Mouse (Mus musculus) brain, adult 2 months (tissue): Measurements from ENCODE around the gene Olfr444.
A peak's percentile ranks its signal among the peaks of the same experiment; 100 is the strongest.

ENCODE experiments used
- DNase-seq: peaks from one replicate; pipeline ENCODE4 v3.0.0; 2011; ENCODE audit warnings: low read depth, low spot score

The Olfr444 gene

DNA sequence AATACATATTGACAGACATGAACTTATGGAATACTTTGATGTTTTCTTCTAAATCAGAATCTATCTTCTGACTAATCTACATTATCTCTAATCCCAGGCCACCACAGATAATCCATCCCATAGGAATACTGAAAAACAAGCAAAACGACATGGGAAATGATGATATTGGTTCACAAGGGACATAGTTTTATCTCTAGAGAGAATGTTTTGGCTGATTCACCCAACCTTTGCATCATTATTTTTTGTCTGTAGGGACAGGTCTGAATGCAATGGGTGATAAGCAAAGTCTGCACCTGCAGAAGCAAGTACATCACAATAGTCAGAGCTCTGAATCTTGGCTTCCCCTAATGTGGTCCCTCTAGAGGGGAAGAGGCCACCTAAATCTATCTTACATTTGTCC is at the start of gene Olfr444:
TSS of gene Olfr444 (plus strand) at position 301 of the 400 bp plus-strand sequence.
- no peak for DNase-seq

DNA sequence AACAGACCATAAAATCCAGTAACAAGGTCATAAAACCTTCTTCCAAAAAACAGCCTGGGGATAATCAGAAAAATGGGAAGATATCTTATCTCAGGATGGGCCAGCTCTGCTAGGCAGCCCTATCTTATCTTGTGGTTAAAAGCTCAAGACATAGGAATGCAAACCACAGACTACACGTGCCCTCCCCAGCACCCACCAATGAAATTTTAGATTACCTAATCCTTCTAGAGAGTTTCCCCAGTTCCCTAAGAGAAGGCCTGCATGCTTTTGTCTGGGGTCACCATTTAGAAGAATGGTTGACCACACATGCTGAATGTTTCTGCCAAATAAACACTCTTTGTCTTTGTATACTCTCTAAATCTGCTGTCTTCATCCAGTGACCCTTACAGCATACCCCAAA is 48.5 kb upstream of the Olfr444 start:
- no peak for DNase-seq

DNA sequence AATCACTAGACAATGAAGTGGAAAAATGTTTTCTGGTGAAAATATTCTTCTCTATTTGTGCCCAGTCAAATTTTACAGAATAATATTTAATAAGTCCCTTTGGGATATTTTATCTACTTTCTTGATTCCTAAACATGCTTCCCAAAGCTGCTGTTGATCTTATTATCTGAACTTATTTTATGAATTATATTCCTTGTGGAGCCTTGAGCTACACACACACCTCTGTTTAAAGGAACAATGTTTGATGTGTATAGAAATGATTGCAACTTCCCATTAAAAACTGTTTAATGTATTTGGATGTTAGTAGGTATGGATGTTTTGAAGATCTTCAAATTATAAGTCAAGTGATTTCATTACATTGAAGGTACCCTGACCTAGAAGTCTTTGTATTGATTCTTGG is 40.3 kb upstream of the Olfr444 start, which contains the start of gene Olfr447:
TSS of gene Olfr447 (plus strand) at position 301 of the 400 bp plus-strand sequence.
- DNase-seq = no peak

DNA sequence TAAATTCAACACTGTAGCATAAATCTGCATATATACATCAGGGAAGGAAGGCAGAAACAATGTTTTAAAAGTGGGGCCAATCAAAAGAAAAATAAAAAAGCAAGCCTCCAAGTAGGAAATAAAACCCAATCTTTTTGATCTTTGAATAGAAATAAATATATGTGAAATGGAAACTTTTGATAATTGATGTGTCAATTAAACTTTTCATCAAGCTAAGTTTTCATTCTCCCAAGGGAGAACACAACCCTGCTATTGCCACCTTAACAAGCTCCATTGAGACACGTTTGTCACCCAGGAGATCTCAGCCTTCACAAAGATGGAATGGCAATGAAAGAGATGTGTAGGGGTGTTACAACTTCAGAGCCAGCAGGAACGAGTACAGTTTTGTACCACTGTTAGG is 27.8 kb upstream of the Olfr444 start, which contains the start of gene Olfr446:
TSS of gene Olfr446 (plus strand) at position 301 of the 400 bp plus-strand sequence.
- DNase-seq = no peak

DNA sequence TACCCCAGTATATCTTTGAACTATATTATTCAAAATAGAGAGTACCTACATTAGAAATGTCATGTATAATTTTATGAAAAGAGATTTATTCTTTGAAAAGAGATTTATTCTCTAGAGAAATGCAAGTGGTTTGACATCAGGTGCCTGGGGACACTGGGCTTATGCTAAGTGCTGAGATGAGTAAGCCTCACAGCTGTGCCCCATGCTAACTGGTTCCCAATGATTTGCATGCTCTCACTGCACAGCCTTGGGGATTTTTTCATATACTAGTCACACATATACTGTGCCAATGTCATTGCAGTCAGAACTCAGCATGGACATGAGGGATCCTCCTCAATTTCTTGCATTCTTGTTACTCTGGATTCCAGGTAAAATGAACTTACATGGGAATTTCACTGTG is 31.5 kb downstream of the Olfr444 start:
- peak; percentile 1 for DNase-seq
